Mouse (Mus musculus) embryonic fibroblast, embryonic 13.5 days (primary cell): Measurements from ENCODE around the gene Sirt5. TPM values are rescaled to one million over a fixed set of nuclear protein-coding genes. Genes with fewer than 3 reads are reported as not detected.

Experiments
- H3K27ac ChIP-seq: 2 replicates; pipeline ENCODE4 v1.5.1; 2012; ENCODE audit warnings: low read length, control low read depth, inconsistent platforms; ENCODE audit not compliant: insufficient read depth
- H3K4me1 ChIP-seq: 2 replicates; pipeline ENCODE4 v1.6.1; 2011; ENCODE audit warnings: low read length; ENCODE audit not compliant: control insufficient read depth, insufficient read depth
- H3K4me3 ChIP-seq: 2 replicates; pipeline ENCODE4 v1.5.1; 2011; ENCODE audit warnings: mild to moderate bottlenecking, control low read depth, low read length; ENCODE audit not compliant: insufficient read depth
- CTCF ChIP-seq: IDR thresholded peaks from 2 replicates; pipeline ENCODE4 v1.5.1; 2011; ENCODE audit warnings: mild to moderate bottlenecking, control low read depth, low read length, moderate library complexity, borderline replicate concordance; ENCODE audit not compliant: insufficient read depth
- POLR2A ChIP-seq: IDR thresholded peaks from 2 replicates; pipeline ENCODE4 v1.6.1; 2011; ENCODE audit warnings: low read depth, mild to moderate bottlenecking, control low read depth, low read length, moderate library complexity
- polyA plus RNA-seq: library from polyadenylated mRNA; stranded (reverse); fragments of >200 nt; gene quantifications from 2 replicates; pipeline ENCODE4 v1.2.4, GENCODE M21; 2011; ENCODE audit warnings: low read depth; ENCODE audit not compliant: missing spikeins, insufficient read length

The Sirt5 gene
- polyA plus RNA-seq, 1 experiment: 12.2 TPM

DNA sequence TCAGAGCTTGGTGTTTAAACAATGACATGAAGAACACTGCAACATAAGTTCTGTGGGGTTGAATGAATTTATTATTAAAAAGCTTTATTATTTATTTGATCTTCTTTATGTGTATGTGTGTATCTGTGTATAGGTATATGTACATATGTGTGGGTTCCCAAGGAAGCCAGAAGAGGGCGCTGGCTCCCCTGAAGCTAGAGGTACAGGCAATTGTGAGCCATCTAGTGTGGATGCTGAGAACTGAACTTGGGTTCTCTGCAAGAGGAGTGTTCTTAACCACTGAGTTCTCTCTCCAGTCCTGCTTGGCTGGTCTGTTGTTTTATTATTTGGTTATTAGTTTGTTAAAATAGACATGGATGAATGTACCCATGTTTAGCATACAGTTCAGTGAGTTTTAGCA is 7.6 kb downstream of the Sirt5 start:
- no peaks in the 10 kb centered on the region for H3K4me1 ChIP-seq
- TF ChIP-seq POLR2A (no peak), CTCF (no peak)
- no peak overlapping the region for H3K27ac ChIP-seq
- H3K4me3 ChIP-seq: no peak overlapping the region

- TF ChIP-seq POLR2A (no peak), CTCF (no peak)
- H3K27ac ChIP-seq: no peak overlapping the region
- no peak overlapping the region for H3K4me3 ChIP-seq
- no peaks in the 10 kb centered on the region for H3K4me1 ChIP-seq
Measured at GRCm38 (mm10) chr13:43374205-43374604, 8.9 kb downstream of the Sirt5 start.

GRCm38 (mm10) chr13:43374918-43375432 is 9.7 kb downstream of the Sirt5 start:
- Histone ChIP-seq H3K4me3 (no peak overlapping the region), H3K27ac (no peak overlapping the region), H3K4me1 (0 out of 2 replicates have a peak, but pooled peaks cover 2% of the 10 kb centered on the region)
- TF ChIP-seq POLR2A (no peak), CTCF (no peak)

- Histone ChIP-seq H3K4me1 (0 out of 2 replicates have a peak, but pooled peaks cover 2% of the 10 kb centered on the region), H3K4me3 (no peak overlapping the region), H3K27ac (0 out of 2 replicates have a peak overlapping the region, but pooled peaks have one; percentile 17)
- no peak for TF ChIP-seq CTCF
- no peak for TF ChIP-seq POLR2A
Measured at GRCm38 (mm10) chr13:43379989-43380388, 14.7 kb downstream of the Sirt5 start.

GRCm38 (mm10) chr13:43385321-43385720 is 20.0 kb downstream of the Sirt5 start:
- Histone ChIP-seq H3K27ac (no peak overlapping the region), H3K4me3 (no peak overlapping the region), H3K4me1 (no peaks in the 10 kb centered on the region)
- TF ChIP-seq CTCF: no peak

DNA sequence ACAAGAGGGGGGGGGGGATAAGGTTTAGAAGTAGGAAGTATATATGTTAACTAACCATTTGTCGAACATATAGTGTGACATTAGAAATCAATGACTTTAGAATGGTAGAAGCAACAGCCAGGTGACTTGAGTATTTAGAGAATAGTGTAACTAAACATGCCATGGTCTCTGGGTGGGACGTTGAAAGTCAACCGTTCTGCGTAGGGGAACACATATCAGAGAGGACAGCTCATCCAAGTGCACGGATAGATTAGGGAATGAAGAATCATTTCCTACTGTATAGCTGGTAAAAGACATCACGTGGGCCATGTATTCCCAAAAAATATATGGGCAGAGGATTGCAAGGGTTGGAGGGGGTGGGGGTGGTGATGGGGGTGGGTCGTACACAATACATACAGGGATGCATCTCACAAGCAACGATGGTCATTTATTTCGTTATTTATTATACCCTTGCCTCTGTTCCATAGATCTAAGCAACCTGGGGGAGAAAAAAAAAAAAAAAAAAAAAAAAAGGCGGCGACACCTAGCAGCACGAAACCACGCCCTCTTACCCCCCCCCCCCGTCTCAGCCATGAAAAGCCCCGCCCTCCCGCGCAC is 32.5 kb downstream of the Sirt5 start:
- TF ChIP-seq CTCF: no peak
- TF ChIP-seq POLR2A: no peak
- H3K27ac ChIP-seq: no peak overlapping the region
- no peak overlapping the region for H3K4me3 ChIP-seq
- H3K4me1 ChIP-seq: 0 out of 2 replicates have a peak, but pooled peaks cover 2% of the 10 kb centered on the region

- Histone ChIP-seq H3K4me3 (peak within 1 kb of the TSS; percentile 92), H3K4me1 (0 out of 2 replicates have a peak, but pooled peaks cover 2% of the 10 kb centered on the region), H3K27ac (peak within 1 kb of the TSS; percentile 58)
- TF ChIP-seq POLR2A (peak; percentile 65), CTCF (peak; percentile 80)
Measured at GRCm38 (mm10) chr13:43398297-43399080, 33.2 kb downstream of the Sirt5 start, which contains the start of gene Nol7. Gene Nol7 (plus strand): TSS chr13:43398390.

- Histone ChIP-seq H3K4me3 (peak overlapping the region; percentile 92; the same call in 1 of the 2 replicates), H3K4me1 (0 out of 2 replicates have a peak, but pooled peaks cover 2% of the 10 kb centered on the region), H3K27ac (no peak overlapping the region)
- no peak for TF ChIP-seq POLR2A
- TF ChIP-seq CTCF: no peak
Measured at GRCm38 (mm10) chr13:43399576-43399975, 34.3 kb downstream of the Sirt5 start.

DNA sequence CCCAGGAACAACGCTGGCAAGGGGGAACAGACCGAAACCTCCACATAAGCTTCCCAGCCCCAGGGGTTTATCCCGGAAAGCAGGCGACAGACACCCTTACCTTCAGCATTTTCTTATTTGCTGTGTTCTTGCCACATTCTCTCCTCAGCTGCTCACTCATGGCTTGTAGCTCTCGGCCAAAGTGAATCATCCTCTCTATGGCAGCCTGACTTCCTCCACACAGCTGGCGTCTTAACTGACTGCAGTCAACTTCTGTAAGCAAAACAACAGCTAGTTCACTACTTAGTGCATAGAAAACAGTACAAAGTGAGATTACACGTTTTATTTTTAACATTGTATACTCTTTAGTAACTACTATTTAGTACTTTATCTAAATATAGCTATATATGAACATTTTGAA is 47.0 kb downstream of the Sirt5 start:
- no peak overlapping the region; the same call in 1 of the 2 replicates for H3K27ac ChIP-seq
- no peak overlapping the region for H3K4me3 ChIP-seq
- TF ChIP-seq POLR2A (no peak), CTCF (no peak)
- H3K4me1 ChIP-seq: no peaks in the 10 kb centered on the region

GRCm38 (mm10) chr13:43413611-43414010 is 48.3 kb downstream of the Sirt5 start:
- no peak overlapping the region for H3K27ac ChIP-seq
- no peaks in the 10 kb centered on the region for H3K4me1 ChIP-seq
- H3K4me3 ChIP-seq: no peak overlapping the region
- TF ChIP-seq POLR2A: no peak
- no peak for TF ChIP-seq CTCF

- no peak for TF ChIP-seq CTCF
- TF ChIP-seq POLR2A: no peak
- H3K4me1 ChIP-seq: no peaks in the 10 kb centered on the region
- H3K4me3 ChIP-seq: no peak overlapping the region
- H3K27ac ChIP-seq: no peak overlapping the region
Measured at GRCm38 (mm10) chr13:43415249-43415648, 50.0 kb downstream of the Sirt5 start.
